Mouse (Mus musculus): ENCODE measurements at regions not wholly inside any gene's neighbourhood (a gene's known extent, or its start where the extent isn't known, plus 50 kb on each side); places are given as distances from the start of the nearest gene placed in this dataset.
A peak's percentile ranks its signal among the peaks of the same experiment; 100 is the strongest.
"Not testable (repeated sequence)": the region's sequence is repeated elsewhere in the genome, so short reads cannot be mapped to it uniquely, and the experiment has no call there.

- in situ Hi-C loops (cut with MboI; ENCODE audit: low sequenced_read_pairs in 2 of 2, unreplicated experiment in 2 of 2): no loop called here
- no peaks in the 10 kb centered on the region for H3K4me1 ChIP-seq (ENCODE audit: control insufficient read depth in 2 of 2, insufficient read depth in 2 of 2, low read length in 2 of 2, poor library complexity in 1 of 2)
- H3K9ac ChIP-seq (ENCODE audit: insufficient read depth, low read depth, low read length, poor library complexity, severe bottlenecking): no peak overlapping the region
- no peaks in the 10 kb centered on the region for H3K36me3 ChIP-seq (ENCODE audit: control insufficient read depth, insufficient read depth, low read length, poor library complexity, severe bottlenecking)
- H3K27ac ChIP-seq (ENCODE audit: insufficient read depth, low read depth, low read length, poor library complexity, severe bottlenecking): no peak overlapping the region
- H3K4me3 ChIP-seq (ENCODE audit: insufficient read depth in 1 of 2, low read depth in 1 of 2, low read length in 2 of 2, poor library complexity in 1 of 2, severe bottlenecking in 1 of 2): no peak overlapping the region
- H3K9me3 ChIP-seq (ENCODE audit: control insufficient read depth, insufficient read depth, low read depth, low read length): 0 out of 2 replicates have a peak, but pooled peaks cover 1% of the 10 kb centered on the region
- DNase-seq (ENCODE audit: low read depth, low spot score): no peak
- no peak for TF ChIP-seq MAFK (IDR thresholded peaks at IDR 0.05; ENCODE audit: insufficient read depth, low read depth, low read length)
- TF ChIP-seq ZNF384 (IDR thresholded peaks at IDR 0.05; ENCODE audit: low read depth, low read length): no peak
- no peak for TF ChIP-seq HCFC1 (IDR thresholded peaks at IDR 0.05; ENCODE audit: borderline replicate concordance, insufficient read depth, low read length)
- no peak for TF ChIP-seq ZC3H11A (IDR thresholded peaks at IDR 0.05; ENCODE audit: borderline replicate concordance, low read depth, low read length)
- TF ChIP-seq CHD2 (IDR thresholded peaks at IDR 0.05; ENCODE audit: low read depth, low read length): no peak
Observed at GRCm38 (mm10) chr13:5179552-5179951, 570.6 kb upstream of the Akr1e1 start.

- H3K9ac ChIP-seq (ENCODE audit: insufficient read depth, low read depth, low read length, poor library complexity, severe bottlenecking); H3K4me3 ChIP-seq (ENCODE audit: insufficient read depth in 1 of 2, low read depth in 1 of 2, low read length in 2 of 2, poor library complexity in 1 of 2, severe bottlenecking in 1 of 2); H3K36me3 ChIP-seq (ENCODE audit: control insufficient read depth, insufficient read depth, low read length, poor library complexity, severe bottlenecking); H3K4me1 ChIP-seq (ENCODE audit: control insufficient read depth in 2 of 2, insufficient read depth in 2 of 2, low read length in 2 of 2, poor library complexity in 1 of 2); in situ Hi-C loops (cut with MboI; ENCODE audit: low sequenced_read_pairs in 2 of 2, unreplicated experiment in 2 of 2); H3K9me3 ChIP-seq (ENCODE audit: control insufficient read depth, insufficient read depth, low read depth, low read length); H3K27ac ChIP-seq (ENCODE audit: insufficient read depth, low read depth, low read length, poor library complexity, severe bottlenecking): not testable (repeated sequence)
- DNase-seq (ENCODE audit: low read depth, low spot score): peak; percentile 30
Observed at GRCm38 (mm10) chr13:5185237-5185800, 576.3 kb upstream of the Akr1e1 start.

- Histone ChIP-seq H3K27ac (ENCODE audit: insufficient read depth, low read depth, low read length, poor library complexity, severe bottlenecking) (no peak overlapping the region), H3K36me3 (ENCODE audit: control insufficient read depth, insufficient read depth, low read length, poor library complexity, severe bottlenecking) (no peaks in the 10 kb centered on the region), H3K9ac (ENCODE audit: insufficient read depth, low read depth, low read length, poor library complexity, severe bottlenecking) (no peak overlapping the region), H3K9me3 (ENCODE audit: control insufficient read depth, insufficient read depth, low read depth, low read length) (peaks cover 4% of the 10 kb centered on the region; the same call in 1 of the 2 replicates), H3K4me1 (ENCODE audit: control insufficient read depth in 2 of 2, insufficient read depth in 2 of 2, low read length in 2 of 2, poor library complexity in 1 of 2) (no peaks in the 10 kb centered on the region), H3K4me3 (ENCODE audit: insufficient read depth in 1 of 2, low read depth in 1 of 2, low read length in 2 of 2, poor library complexity in 1 of 2, severe bottlenecking in 1 of 2) (no peak overlapping the region)
- in situ Hi-C loops (cut with MboI; ENCODE audit: low sequenced_read_pairs in 2 of 2, unreplicated experiment in 2 of 2): no loop called here
- no peak for TF ChIP-seq ZC3H11A (IDR thresholded peaks at IDR 0.05; ENCODE audit: borderline replicate concordance, low read depth, low read length)
- no peak for TF ChIP-seq MAFK (IDR thresholded peaks at IDR 0.05; ENCODE audit: insufficient read depth, low read depth, low read length)
- TF ChIP-seq HCFC1 (IDR thresholded peaks at IDR 0.05; ENCODE audit: borderline replicate concordance, insufficient read depth, low read length): no peak
- no peak for TF ChIP-seq ZNF384 (IDR thresholded peaks at IDR 0.05; ENCODE audit: low read depth, low read length)
- no peak for TF ChIP-seq CHD2 (IDR thresholded peaks at IDR 0.05; ENCODE audit: low read depth, low read length)
- DNase-seq (ENCODE audit: low read depth, low spot score): no peak
Observed at GRCm38 (mm10) chr13:5202736-5203135, 593.8 kb upstream of the Akr1e1 start.

- no peak for DNase-seq (ENCODE audit: low read depth, low spot score)
- TF ChIP-seq ZC3H11A (IDR thresholded peaks at IDR 0.05; ENCODE audit: borderline replicate concordance, low read depth, low read length): no peak
- no peaks in the 10 kb centered on the region for H3K36me3 ChIP-seq (ENCODE audit: control insufficient read depth, insufficient read depth, low read length, poor library complexity, severe bottlenecking)
- H3K4me3 ChIP-seq (ENCODE audit: insufficient read depth in 1 of 2, low read depth in 1 of 2, low read length in 2 of 2, poor library complexity in 1 of 2, severe bottlenecking in 1 of 2): no peak overlapping the region
- H3K9ac ChIP-seq (ENCODE audit: insufficient read depth, low read depth, low read length, poor library complexity, severe bottlenecking): no peak overlapping the region
- H3K9me3 ChIP-seq (ENCODE audit: control insufficient read depth, insufficient read depth, low read depth, low read length): peaks cover 4% of the 10 kb centered on the region; the same call in 1 of the 2 replicates
- in situ Hi-C loops (cut with MboI; ENCODE audit: low sequenced_read_pairs in 2 of 2, unreplicated experiment in 2 of 2): no loop called here
- H3K4me1 ChIP-seq (ENCODE audit: control insufficient read depth in 2 of 2, insufficient read depth in 2 of 2, low read length in 2 of 2, poor library complexity in 1 of 2): no peaks in the 10 kb centered on the region
- no peak overlapping the region for H3K27ac ChIP-seq (ENCODE audit: insufficient read depth, low read depth, low read length, poor library complexity, severe bottlenecking)
Observed at GRCm38 (mm10) chr13:5204143-5204542, 595.2 kb upstream of the Akr1e1 start.

GRCm38 (mm10) chr13:5211659-5212058, 602.7 kb upstream of the Akr1e1 start:
- no peaks in the 10 kb centered on the region for H3K4me1 ChIP-seq (ENCODE audit: control insufficient read depth in 2 of 2, insufficient read depth in 2 of 2, low read length in 2 of 2, poor library complexity in 1 of 2)
- no peak for DNase-seq (ENCODE audit: low read depth, low spot score)
- H3K9ac ChIP-seq (ENCODE audit: insufficient read depth, low read depth, low read length, poor library complexity, severe bottlenecking): no peak overlapping the region
- H3K27ac ChIP-seq (ENCODE audit: insufficient read depth, low read depth, low read length, poor library complexity, severe bottlenecking): no peak overlapping the region
- no peak for TF ChIP-seq HCFC1 (IDR thresholded peaks at IDR 0.05; ENCODE audit: borderline replicate concordance, insufficient read depth, low read length)
- TF ChIP-seq MAFK (IDR thresholded peaks at IDR 0.05; ENCODE audit: insufficient read depth, low read depth, low read length): no peak
- TF ChIP-seq CHD2 (IDR thresholded peaks at IDR 0.05; ENCODE audit: low read depth, low read length): no peak
- no peak for TF ChIP-seq ZC3H11A (IDR thresholded peaks at IDR 0.05; ENCODE audit: borderline replicate concordance, low read depth, low read length)
- no peak for TF ChIP-seq ZNF384 (IDR thresholded peaks at IDR 0.05; ENCODE audit: low read depth, low read length)
- in situ Hi-C loops (cut with MboI; ENCODE audit: low sequenced_read_pairs in 2 of 2, unreplicated experiment in 2 of 2): no loop called here
- no peak overlapping the region for H3K4me3 ChIP-seq (ENCODE audit: insufficient read depth in 1 of 2, low read depth in 1 of 2, low read length in 2 of 2, poor library complexity in 1 of 2, severe bottlenecking in 1 of 2)
- no peaks in the 10 kb centered on the region for H3K9me3 ChIP-seq (ENCODE audit: control insufficient read depth, insufficient read depth, low read depth, low read length)
- no peaks in the 10 kb centered on the region for H3K36me3 ChIP-seq (ENCODE audit: control insufficient read depth, insufficient read depth, low read length, poor library complexity, severe bottlenecking)

All from ES-E14 (cell line).